Mouse (Mus musculus): ENCODE data around the gene Vmn2r65. TPM values are rescaled to one million over a fixed set of nuclear protein-coding genes. Genes with fewer than 3 reads are reported as not detected.

Vmn2r65 gene
- total RNA-seq (2014; fragmentation: Nextera tagmentation) (not detected in 2 replicates), total RNA-seq (2017) (0.06 and 0.11 TPM in 2 replicates), polyA plus RNA-seq (2012) (not detected in 2 replicates)

DNA sequence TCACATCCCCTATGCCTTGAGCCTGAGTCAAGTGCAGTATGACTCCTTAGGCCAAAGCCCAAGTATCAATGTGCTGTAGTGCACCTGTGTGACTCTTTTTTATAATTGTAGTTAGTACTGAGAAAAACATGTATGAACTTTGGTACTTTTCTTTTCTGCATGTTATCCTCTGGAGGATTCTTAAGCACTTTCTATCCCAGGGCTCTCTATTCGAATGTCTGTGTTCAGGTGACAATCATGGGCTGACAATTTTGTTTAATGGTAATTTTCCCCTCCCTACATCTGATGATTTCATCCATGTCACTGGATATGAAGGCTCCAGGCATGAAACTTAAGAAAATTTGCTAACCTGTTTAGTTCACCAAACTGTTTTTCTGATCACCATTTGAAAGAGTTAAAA is at the start of gene Vmn2r65:
Gene Vmn2r65 (minus strand): TSS at position 101 of the 400 bp plus-strand sequence.
- no peaks in the 10 kb centered on the region for H3K27me3 ChIP-seq (ENCODE audit: insufficient read depth, low read length)
- H3K4me1 ChIP-seq (ENCODE audit: insufficient read depth, low read depth, low read length) = no peaks in the 10 kb centered on the region
- H3K4me3 ChIP-seq (ENCODE audit: low read depth, low read length) = no peak within 1 kb of the TSS
- H3K9me3 ChIP-seq (replicated peaks) = no peaks in the 10 kb centered on the region
- H3K36me3 ChIP-seq (replicated peaks) = no peaks in the 10 kb centered on the region
- DNase-seq (ENCODE audit: low spot score) = no peak
- no peak for TF ChIP-seq GATA2 (IDR thresholded peaks at IDR 0.05; ENCODE audit: borderline replicate concordance, low read depth, low read length)
- TF ChIP-seq TAL1 (conservative IDR thresholded peaks at IDR 0.05; ENCODE audit: low read depth, low read length) = no peak
- no peak for TF ChIP-seq POLR2AphosphoS5 (IDR thresholded peaks at IDR 0.05; ENCODE audit: insufficient replicate concordance, low read depth, low read length)
- no peak for TF ChIP-seq CTCF (IDR thresholded peaks at IDR 0.05; ENCODE audit: low read depth, low read length)
- no peak for TF ChIP-seq GATA1 (IDR thresholded peaks at IDR 0.05; ENCODE audit: borderline replicate concordance, low read length)
- ATAC-seq (ENCODE audit: extremely low read depth, insufficient number of reproducible peaks, low FRiP score, poor library complexity, severe bottlenecking) = no peak

GRCm38 (mm10) chr7:85012168-85012567 is 48.3 kb upstream of the Vmn2r65 start, which contains the start of gene Vmn2r66:
Gene Vmn2r66, minus strand, starts transcription at chr7:85012268.
- TF ChIP-seq TAL1 (conservative IDR thresholded peaks at IDR 0.05; ENCODE audit: low read depth, low read length) (no peak), GATA2 (IDR thresholded peaks at IDR 0.05; ENCODE audit: borderline replicate concordance, low read depth, low read length) (no peak), GATA1 (IDR thresholded peaks at IDR 0.05; ENCODE audit: borderline replicate concordance, low read length) (no peak), POLR2AphosphoS5 (IDR thresholded peaks at IDR 0.05; ENCODE audit: insufficient replicate concordance, low read depth, low read length) (no peak), CTCF (IDR thresholded peaks at IDR 0.05; ENCODE audit: low read depth, low read length) (no peak)
- ATAC-seq (ENCODE audit: extremely low read depth, insufficient number of reproducible peaks, low FRiP score, poor library complexity, severe bottlenecking) (no peak), DNase-seq (ENCODE audit: low spot score) (no peak)
- Histone ChIP-seq H3K4me3 (ENCODE audit: low read depth, low read length) (no peak within 1 kb of the TSS), H3K9me3 (replicated peaks) (no peaks in the 10 kb centered on the region), H3K36me3 (replicated peaks) (no peaks in the 10 kb centered on the region), H3K4me1 (ENCODE audit: insufficient read depth, low read depth, low read length) (no peaks in the 10 kb centered on the region), H3K27me3 (ENCODE audit: insufficient read depth, low read length) (no peaks in the 10 kb centered on the region)

GRCm38 (mm10) chr7:84996694-84997093 is 32.8 kb upstream of the Vmn2r65 start:
- DNase-seq (ENCODE audit: low spot score) = no peak
- no peaks in the 10 kb centered on the region for H3K36me3 ChIP-seq (replicated peaks)
- TF ChIP-seq CTCF (IDR thresholded peaks at IDR 0.05; ENCODE audit: low read depth, low read length) = no peak
- TF ChIP-seq TAL1 (conservative IDR thresholded peaks at IDR 0.05; ENCODE audit: low read depth, low read length) = no peak
- no peak for TF ChIP-seq POLR2AphosphoS5 (IDR thresholded peaks at IDR 0.05; ENCODE audit: insufficient replicate concordance, low read depth, low read length)
- TF ChIP-seq GATA2 (IDR thresholded peaks at IDR 0.05; ENCODE audit: borderline replicate concordance, low read depth, low read length) = no peak
- no peak for TF ChIP-seq GATA1 (IDR thresholded peaks at IDR 0.05; ENCODE audit: borderline replicate concordance, low read length)

More at GRCm38 (mm10) chr7:84996694-84997093, 32.8 kb upstream of the Vmn2r65 start:
- no peak overlapping the region for H3K4me3 ChIP-seq (ENCODE audit: low read depth, low read length)
- no peaks in the 10 kb centered on the region for H3K27me3 ChIP-seq (ENCODE audit: insufficient read depth, low read length)
- ATAC-seq (ENCODE audit: extremely low read depth, insufficient number of reproducible peaks, low FRiP score, poor library complexity, severe bottlenecking) = no peak
- H3K4me1 ChIP-seq (ENCODE audit: insufficient read depth, low read depth, low read length) = no peaks in the 10 kb centered on the region
- no peaks in the 10 kb centered on the region for H3K9me3 ChIP-seq (replicated peaks)

Other genes with a start within 250 kb of the Vmn2r65 start
- gene Olfr291, start 110.6 kb downstream of the Vmn2r65 start, total RNA-seq (2014; fragmentation: Nextera tagmentation) = not detected in 2 replicates
- gene Olfr291, start 110.6 kb downstream of the Vmn2r65 start, total RNA-seq (2017) = 0.12 and 0.16 TPM in 2 replicates
- gene Olfr291, start 110.6 kb downstream of the Vmn2r65 start, polyA plus RNA-seq (2012) = not detected in 2 replicates
- gene Vmn2r66, start 48.2 kb upstream of the Vmn2r65 start, total RNA-seq (2014; fragmentation: Nextera tagmentation) = not detected in 2 replicates
- 0.05 and 0.06 TPM in 2 replicates for gene Vmn2r66, start 48.2 kb upstream of the Vmn2r65 start, total RNA-seq (2017)
- gene Vmn2r66, start 48.2 kb upstream of the Vmn2r65 start, polyA plus RNA-seq (2012) = not detected in 2 replicates
- not detected in 2 replicates for gene Vmn2r67, start 191.9 kb upstream of the Vmn2r65 start, total RNA-seq (2014; fragmentation: Nextera tagmentation)
- gene Vmn2r67, start 191.9 kb upstream of the Vmn2r65 start, total RNA-seq (2017) = under 0.01 and 0.05 TPM in 2 replicates
- not detected in 2 replicates for gene Vmn2r67, start 191.9 kb upstream of the Vmn2r65 start, polyA plus RNA-seq (2012)

Measured in G1E (cell line).